Mouse (Mus musculus) gastrocnemius, adult 18-20 months (tissue): ENCODE measurements at regions not wholly inside any gene's neighbourhood (a gene's known extent, or its start where the extent isn't known, plus 50 kb on each side); places are given as distances from the start of the nearest gene placed in this dataset.

Experiments
- DNase-seq: peaks from one replicate; pipeline ENCODE4 v3.0.0; 2021; ENCODE audit warnings: low spot score

DNA sequence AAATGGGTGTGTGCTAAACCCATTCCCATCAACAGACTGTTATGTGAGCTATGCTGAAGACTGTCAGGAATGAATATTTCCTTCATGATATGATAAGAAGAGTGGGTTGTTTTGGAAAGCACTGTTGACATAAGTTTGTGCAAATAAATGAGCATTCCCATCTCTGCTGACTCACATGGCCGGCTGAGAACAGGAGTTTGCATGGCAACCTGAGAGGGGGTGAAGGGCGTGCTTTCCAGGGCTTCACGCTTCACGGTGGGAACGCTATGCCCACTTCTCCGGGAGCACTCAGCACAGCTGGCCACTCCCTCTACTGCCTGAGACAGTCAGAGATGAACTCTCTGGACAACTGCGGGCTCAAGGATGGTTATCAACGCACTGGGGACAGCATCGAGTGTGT is 348.9 kb upstream of the Slc24a5 start:
- DNase-seq = no peak

DNA sequence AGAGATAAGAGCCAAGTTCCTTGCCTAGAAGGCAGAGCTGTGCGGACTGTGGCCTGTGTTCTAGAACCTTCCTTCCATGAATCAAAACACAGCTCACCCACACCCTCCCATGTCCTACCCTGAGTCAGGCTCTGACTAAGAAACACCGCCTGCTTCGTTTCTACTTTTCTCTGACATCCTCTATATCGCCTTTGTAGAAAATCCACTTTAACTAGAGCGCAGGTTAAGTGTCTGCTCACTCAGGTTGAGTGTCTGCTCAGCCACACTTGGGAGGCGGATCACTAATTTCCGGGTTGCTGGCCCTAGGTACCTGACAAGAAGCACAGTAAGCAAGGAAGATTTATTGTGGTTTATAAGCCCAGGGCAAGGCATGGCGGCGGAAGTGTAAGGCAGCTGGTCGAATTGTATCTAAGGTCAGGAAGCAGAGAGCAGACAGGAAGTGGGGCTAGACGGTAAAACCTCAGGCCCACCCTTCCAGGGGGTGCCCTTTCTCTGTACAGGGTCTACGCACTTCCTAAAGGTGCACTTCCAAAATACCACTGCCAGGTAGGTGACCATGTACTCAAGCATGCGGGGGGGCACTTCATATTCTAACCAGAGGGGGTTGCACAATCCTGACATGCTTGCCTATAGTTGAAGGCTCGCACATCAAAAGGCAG is 348.0 kb upstream of the Slc24a5 start:
- DNase-seq = no peak

DNA sequence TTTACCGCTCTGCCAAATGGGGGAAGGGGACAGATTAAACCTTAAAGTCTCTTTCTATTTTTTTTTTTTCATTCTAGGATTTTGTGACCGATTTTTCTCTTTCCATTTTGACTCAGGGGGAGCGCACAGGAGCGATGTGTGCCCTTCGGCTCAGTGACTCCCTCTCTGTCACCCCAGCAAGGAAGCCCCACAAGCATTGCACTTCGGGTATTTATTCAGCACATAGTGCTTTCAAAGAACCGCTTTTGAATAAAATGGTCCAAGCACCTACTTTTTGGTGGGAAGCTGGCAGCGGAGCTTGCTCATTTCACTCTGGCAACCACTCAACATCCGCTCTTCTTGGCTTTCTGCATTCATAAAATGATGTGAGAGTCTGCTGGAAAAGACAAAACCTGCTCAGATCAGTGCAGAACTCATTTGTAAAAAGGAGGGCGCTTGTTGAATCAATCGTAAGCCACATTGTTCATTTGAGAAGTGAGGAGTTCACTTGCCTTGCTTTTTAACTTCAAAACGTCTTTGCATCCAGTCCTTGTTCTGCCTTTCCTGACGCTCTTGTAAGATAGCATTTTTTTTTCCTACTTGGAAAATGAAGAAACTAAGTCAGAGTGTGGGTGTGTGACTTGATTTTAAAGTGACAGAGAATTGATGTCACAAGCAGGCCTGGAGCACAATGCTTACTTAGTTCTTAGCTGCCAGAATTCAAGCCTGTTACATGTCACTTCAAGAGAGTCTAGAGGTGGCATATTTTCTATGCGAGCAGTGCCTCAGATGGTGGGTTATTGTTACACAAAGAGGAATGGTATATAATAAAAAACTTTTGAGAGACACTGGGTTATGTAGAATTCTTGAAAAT is 347.1 kb upstream of the Slc24a5 start:
- no peak for DNase-seq

DNA sequence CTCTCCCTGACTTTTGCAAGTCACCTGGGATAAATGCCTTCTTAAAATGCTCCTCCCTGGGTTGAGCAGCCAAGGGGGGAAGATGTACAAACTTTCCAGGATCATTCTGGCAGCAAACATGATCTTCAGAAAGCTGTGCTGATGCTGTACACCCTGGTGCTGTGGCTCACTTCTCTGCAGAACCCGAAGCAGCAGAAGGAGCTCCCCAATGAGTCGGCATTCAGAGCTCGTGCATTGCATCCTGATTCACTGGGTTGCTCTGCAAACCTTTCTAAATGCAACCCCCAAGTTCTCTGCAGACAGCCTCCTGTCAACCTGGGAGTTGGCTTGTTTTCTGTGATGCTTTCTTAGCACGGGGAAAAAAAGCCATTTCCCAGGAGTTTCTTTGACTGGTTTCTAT is 343.8 kb upstream of the Slc24a5 start:
- no peak for DNase-seq

DNA sequence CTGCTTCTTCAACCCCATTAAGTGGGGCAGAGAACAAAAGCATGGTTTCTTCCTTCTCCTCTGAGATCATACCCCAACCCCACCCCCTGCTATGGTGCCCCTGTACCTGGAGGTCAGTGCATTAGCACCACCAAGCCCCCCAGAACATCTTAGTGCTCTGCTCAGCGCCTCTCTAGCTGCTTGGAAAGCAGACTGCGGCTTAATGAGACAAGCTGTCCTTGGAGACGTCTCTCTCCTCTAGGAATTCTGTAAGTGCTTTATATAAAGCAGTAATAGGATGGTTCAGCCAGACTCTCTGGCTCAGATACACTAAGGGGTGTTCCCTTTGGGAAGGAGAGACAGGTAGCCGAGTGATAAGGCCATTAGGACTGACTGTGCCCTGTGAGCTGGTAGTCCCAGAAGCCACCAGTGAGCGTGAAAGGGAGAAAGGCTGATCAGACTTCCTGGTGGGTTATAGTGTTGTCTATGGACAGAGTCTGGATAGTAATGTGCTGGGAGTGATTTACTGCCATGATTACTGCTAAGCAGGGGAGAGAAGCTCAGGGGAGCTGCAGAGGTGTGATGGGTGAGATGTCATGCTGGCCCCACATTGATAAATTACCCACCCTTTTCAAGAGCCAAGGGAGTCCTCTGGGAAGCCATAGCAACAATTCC is 343.0 kb upstream of the Slc24a5 start:
- no peak for DNase-seq

DNA sequence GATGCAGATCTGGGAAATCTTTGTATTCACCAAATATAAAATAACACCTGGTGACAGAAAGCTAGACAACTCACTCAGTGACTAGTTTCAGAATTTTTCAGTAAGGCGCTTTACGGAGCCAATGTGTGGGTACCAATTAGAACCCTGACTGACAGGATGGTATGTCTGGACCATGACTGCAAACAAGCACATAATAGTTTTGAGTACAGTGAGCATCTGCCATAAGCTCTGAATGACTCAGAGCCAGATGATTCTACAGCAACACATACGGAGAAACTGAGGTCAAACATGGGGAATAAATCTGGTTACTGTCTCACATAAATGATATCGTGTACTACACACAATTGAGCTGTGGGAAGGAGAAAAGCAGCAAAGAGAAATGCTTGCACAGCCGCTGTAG is 339.9 kb upstream of the Slc24a5 start:
- DNase-seq = no peak

DNA sequence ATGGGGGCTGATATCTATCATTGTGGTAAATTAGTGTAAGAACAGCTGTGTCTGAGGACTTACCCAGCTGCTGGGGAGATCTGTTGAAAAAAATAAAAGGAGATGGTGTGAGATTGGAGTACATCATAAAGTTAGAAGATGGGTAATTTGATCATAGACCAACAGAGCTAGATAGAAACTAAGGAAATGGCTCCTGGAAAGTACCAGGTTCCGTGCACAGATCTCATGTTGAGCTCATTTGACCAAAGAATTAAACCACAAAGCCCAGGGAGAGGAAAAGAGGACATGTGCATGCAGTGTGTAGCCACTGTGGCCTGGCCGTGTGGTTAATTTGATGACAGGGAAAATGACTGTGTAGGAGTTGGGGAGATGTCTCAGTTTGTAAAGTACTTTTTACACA is 335.3 kb upstream of the Slc24a5 start:
- no peak for DNase-seq

DNA sequence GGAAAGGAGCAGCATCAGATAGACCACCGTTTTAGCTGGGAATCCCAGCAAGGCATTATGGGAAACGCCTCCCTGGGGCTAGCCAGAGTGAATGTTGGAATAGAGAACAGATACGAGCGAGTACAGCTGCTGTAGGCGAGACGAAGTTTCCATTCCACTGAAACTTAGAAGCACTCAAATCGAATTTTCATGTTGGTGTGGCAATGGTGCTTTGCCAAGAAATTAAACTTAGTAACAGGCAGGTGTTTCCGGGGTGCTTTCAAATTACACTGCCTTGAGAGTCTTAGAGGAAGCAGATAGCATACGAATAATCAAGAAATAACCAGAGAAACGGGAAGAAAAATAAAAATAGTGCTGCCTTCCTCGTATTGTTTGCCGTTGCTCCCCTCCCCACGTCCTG is 327.1 kb upstream of the Slc24a5 start:
- peak; percentile 8 for DNase-seq

DNA sequence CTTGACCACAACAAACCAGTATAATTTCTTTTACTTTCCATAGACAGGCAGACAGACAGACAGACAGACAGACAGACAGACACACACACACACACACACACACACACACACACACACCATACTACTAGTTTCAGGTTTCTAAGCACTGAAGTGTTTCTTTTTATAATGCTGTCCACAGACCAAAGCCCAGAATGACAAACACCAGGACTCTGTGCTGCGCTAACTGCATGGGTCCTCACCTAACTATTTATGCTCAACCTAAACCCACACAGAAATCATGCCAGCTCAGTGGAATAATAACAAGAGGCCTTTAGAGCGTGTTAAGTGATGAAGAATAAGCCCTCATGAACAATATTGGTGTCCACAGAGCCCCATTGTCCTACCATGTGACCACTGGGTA is 325.0 kb upstream of the Slc24a5 start:
- no peak for DNase-seq

DNA sequence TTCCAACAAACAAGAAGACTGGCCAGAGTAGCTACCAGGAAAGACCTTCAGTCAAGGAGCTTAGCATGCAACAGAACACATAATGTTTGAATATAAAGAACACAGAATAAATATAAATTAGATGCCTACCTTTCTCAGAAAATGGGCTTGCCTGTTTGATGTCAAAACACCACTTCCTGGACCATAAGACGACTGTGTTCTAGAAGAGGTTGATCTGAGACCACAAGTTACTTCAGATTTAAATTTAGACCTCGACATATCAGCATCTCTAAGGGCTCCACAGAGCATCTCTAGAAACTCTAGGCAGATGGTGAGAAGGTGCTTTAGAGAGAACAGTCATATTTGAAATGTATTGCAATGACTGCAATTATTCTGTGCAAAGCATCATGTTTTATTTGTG is 322.9 kb upstream of the Slc24a5 start:
- DNase-seq = no peak

DNA sequence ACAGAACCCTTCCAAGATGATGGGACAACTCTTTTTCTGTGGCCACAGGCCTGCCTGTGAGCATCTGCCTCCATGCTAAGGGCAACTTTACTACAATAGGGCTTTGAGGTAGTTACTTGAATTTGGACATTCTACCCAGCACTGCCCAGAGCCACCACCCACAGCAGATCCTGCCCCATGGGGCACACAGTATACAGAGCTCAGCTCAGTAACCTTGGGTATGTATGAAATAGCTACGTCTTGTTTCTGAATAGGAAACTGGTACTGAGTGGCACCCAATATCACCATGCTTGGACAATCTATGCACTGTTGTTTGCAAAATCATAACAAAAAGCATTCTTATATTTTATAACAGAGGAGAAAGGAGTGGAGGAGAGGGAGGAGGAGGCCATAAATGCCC is 320.8 kb upstream of the Slc24a5 start:
- DNase-seq = no peak

DNA sequence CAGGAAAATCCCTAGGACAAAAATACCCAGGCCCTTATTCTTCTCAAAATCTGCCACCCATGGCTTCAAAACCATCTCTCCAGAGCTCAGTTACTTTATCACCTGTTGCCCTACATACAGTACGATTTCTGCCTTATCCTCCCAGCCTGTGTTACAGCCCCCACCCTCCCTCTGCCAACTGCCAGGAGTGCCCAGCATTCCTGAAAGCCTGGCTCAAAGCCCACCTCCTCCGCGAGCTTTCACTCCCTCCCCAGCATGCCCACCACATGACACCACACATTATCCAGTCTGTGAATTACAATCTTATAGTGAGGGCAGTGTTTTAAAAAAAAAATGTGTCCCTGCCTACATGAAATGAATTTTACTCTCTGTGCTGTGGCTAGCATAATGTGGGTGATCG is 320.3 kb upstream of the Slc24a5 start:
- no peak for DNase-seq

DNA sequence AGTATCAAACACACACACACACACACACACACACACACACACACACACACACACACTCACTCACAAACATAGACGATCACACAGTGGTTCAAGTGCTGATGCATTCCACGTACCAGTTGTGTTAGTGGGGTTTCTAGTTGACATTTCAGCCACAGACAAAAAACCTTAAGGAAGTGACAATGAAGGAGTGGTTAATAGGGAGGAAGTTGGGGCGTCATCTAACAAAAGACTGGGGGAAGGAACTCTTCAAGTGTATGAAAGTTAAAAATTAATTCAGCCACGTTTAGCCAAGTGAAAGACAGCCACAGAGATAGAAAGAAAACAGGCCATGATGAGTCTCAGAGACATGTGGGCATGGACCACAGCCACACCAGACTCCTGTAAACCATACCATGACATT is 316.1 kb upstream of the Slc24a5 start:
- no peak for DNase-seq

DNA sequence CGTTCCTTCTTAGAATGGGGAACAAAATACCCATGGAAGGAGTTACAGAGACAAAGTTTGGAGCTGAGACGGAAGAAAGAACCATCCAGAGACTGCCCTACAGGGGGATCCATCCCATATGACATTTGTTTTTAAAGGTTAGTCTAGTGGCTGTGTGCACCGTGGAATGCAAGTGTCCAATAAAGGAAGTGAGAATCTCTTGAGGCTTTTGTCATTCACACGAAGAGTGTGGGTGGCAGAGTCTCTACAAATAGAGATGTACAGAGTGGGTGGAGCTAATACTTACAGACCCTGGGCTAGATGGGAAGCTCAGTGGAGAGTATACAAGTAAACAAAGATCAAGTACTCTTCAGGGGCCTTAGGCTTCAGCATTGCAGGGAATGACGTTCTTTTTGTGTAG is 314.2 kb upstream of the Slc24a5 start:
- DNase-seq = no peak

DNA sequence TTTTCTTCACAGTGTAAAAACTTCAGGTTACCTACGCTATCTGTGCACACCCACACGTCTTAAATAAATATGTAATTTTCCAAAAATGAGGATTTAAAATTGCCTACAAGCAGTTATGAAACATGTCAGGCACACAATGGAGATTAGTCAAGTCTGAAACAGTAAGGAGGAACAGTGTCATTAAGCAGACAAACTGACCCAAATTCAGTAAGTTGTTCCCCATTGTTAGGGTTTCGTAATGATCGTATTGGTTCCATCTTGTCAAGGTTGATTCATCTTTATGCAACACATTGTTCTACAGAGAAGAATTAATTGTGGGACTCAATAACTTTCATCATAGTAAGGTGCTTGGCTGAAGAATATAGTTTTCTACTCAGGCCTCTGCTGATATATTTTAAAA is 312.7 kb upstream of the Slc24a5 start:
- DNase-seq = no peak

DNA sequence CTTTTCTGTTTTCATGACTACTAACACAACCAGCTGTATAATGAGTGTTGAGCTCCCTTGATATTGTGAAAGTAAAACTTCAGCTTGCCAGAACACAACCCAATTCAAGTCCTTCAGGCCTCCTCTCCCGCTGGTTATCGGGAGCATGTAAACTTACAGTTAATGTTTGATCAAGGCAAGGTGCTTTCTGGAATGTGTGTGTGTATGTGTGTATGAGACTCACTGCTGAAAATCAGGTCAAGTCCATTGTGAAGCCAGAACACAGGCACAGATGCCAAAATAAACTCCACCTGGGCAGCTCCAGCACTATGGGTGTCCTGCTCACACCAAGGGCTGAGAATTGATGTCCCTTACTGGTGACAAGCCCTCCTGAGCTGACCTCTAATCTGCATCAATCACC is 308.9 kb upstream of the Slc24a5 start:
- no peak for DNase-seq

DNA sequence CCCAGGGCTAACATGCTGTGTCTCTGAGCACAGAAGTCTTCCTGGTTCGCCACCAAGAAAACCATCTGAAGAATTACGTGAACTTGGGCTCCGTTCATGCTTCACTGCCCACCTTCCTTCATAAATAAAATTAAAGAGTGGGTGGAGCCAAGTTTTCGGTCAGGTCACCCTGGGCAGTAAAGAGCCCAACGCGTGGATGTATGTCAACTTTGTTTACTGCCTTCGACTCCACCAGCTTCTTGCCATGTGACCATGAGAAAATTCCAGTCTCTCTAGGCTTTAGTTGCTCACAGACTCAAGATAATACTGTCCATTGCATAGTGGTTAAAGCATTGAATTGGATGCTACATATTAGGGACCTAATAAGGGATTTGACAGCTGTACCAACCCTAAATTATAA is 304.3 kb upstream of the Slc24a5 start:
- no peak for DNase-seq

DNA sequence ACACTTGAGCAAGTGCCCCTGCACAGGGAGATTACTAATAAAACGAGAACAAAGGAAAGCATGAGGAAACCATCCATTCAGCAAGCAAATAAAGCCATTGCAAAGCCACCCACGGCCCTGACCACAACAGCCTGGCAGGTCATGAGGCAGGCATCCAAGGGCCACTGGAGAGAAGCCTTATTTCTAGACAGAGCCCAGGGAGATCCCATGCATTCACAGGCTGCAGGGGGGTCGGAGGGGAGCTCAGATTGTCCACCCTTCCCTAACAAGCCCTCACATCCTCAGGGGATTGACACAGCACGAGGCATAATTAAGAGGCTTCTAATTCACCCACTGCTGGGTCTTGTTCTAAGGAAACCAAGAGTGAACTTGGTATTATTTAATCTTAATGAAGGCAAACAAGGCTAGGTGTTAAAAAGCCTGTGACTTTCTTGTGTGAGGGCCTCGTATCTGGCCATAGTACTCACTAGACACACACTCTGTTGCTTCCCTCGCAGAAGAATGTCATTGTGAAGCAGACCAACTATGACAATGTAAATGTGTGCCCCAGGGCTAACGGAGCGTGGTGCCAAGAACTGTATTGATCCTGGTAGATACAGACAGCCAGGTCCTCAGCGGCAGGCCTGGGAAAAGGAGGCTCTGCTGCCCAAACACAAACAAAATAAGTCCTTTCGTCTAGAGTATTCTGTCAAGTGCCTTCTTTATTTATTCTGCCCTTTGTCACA is 303.6 kb upstream of the Slc24a5 start:
- no peak for DNase-seq

DNA sequence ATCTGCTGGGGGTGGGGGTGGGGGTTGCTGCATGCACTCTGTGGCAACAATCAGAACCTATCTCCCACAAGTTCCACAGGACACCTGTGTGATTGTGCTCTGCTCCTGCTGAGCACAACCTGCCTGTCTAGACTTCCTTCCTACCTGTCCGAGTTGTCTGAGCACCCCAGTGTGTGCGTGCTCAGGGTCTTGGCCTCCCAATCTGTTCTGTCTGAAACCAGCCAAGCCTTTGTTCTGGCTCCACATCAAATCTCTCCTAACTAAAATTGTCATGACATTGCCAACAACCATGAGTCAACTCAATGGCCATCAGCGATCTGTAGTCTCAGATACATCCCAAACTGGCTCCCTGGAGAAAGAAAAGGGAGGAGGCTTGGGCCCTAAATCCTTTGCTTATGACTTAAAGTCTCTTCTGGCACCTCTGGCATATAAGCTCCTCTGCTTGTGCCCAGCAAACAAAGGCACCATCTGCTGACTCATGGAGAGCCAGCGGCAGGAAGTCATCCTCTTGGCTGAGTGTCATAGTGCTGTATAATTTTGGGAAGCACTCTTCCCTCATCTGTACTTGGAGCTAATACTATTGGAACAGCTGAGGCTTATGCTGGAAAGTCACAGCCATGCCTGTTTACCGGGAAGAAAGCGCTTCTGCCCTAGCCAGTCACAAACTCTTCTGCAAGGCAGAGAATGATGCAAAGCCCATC is 298.5 kb upstream of the Slc24a5 start:
- DNase-seq = peak; percentile 5

DNA sequence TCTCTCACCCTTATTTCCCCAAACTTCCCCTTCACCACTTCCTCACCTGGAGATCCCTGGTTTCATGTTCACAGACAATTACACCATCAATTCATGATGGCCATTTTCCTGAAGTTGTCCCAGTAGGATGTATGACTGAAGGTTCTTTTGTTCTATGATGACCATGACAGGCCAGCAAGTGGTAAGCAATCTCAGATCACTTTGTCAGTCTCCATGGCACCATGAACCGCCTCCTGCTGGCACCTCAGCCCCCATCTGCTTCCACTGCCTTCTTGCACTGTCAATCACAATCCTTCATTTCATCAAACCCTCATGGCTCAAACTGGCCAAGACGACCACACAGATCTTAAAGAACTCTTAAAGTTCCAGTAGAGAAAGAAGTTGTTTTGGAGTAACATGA is 297.9 kb upstream of the Slc24a5 start:
- no peak for DNase-seq

DNA sequence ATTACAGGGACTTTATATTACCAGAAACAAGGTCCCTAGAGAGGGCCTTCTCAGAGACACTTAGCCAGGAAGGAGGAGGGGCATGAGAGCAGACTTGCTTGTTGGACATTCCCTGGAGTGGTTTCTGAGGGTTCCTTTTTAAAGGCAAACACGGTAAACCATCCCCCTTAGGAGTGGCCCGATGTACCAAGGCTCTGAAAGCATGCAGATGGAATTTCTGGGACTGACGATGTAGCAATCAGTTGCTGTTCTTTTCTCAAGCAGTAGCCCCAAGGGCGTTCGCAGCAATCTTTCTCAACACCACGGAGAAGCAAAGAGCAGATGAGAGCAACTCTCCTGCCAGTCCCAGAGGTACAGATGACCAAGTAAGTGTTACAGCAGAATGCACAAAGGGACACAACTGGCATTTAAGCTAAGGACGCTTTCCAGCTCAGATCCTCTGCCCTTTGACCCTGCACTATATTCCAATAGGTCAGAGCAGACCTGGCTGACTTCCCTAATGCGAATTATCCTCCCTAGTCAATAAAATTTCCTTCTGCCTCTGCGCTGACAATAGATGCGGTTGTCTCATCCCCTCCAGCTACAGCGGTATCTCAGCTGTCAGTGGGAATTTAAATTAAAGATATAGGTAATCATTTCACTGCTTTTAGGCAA is 295.7 kb upstream of the Slc24a5 start:
- DNase-seq = peak; percentile 61
